Mouse (Mus musculus): ENCODE data around the gene Iars.
"Not testable (repeated sequence)": the region's sequence is repeated elsewhere in the genome, so short reads cannot be mapped to it uniquely, and the experiment has no call there.

Iars gene

DNA sequence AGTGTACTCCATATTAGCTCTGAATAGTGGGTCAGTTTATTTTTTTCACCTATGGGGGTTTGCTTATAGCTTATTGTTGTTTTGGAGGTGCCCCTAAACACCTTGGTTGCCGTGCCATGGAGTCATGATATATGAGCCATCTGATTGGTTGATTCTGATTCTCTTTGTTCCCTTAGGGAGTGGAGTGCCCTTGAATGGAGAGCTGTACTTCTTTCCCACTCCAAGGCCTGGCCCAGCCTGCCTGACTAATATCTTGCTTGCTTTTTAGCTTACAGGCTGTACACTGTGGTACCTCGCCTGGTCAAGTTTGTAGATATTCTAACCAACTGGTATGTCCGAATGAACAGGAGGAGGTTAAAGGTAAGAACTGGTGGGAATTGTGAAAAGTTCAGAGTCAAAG, 37.4 kb downstream of the Iars start:
- intact Hi-C loops (cut with DNase I), result no loop called here

- intact Hi-C loops (cut with DNase I), result no loop called here
Observed at GRCm38 (mm10) chr13:49736430-49736829, 54.5 kb downstream of the Iars start.

DNA sequence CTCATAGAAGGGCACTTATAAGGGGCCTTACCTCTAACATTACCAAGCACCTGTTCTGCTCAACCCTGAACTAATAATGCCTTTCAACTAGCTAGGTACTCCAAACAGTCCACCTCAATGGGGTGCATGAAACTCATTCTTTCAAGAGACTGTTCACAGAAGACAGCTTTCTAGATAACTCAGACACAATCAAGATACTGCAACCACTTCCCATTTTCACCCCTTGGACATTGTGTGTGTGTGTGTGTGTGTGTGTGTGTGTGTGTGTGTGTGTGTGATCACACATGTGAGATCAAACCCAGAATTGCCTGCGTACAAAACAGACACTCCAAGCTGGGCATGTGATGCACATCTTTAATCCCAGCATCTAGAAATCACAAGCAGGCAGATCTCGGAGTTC, 56.1 kb downstream of the Iars start:
- intact Hi-C loops (cut with DNase I), result no loop called here

GRCm38 (mm10) chr13:49741285-49742040, 59.6 kb downstream of the Iars start:
- intact Hi-C loops (cut with DNase I), result no loop called here

DNA sequence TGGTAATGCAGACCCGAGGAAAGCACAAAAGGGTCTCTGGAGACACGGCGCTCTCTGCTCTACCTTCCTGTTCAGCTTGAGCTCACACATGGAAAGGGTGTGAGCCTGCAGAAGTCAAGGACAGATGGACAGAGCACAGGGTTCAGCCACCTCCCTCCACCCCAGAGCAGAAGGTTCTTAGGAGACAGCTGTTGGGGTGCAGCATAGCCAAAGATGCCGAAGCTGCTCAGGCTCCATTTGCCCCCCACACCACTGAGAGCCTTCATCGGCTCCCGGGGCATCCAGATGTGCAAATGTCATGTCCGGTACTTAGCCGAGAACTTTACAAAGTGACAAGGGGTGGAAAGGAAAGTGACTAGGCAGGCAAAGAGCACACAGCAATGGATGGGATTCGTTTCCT, 74.7 kb downstream of the Iars start:
- intact Hi-C loops (cut with DNase I), result no loop called here

DNA sequence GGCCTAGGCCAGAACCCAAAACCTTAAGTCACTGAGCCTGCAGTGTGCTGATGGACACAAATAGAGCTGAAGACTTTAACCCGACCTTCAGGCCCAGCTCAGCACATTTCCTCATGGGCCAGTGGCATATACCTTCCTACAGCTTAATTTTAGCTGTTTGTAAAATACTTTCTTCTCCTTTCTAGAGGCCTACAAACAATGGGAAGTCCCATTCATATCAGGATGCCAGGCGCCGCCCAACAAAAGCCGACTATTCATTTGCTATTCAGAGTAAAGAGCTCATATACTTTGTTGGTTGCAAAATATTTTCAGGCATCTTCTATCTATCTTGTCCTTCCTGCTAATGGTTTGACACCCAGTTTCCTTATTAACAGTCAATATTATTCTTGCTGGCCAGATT, 76.1 kb downstream of the Iars start:
- intact Hi-C loops (cut with DNase I), result no loop called here

DNA sequence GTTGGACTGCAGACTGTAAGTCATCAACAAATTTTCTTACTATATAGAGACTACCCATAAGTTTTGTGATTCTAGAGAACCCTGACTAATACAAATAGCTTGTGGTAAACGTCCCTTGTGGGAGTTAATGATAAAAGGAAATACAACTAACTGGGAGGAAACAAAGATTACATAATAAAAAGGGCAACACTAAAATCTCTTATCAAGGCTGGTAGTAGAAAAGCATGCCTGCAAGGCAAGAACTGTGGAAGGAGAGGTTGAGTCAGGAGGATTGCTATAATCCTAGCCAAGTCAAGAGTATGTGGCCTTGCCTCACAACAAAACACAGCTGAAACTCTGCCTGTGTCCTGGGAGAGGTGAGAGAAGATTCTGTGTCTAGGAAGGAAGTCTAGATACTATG, 78.8 kb downstream of the Iars start:
- intact Hi-C loops (cut with DNase I), result no loop called here

DNA sequence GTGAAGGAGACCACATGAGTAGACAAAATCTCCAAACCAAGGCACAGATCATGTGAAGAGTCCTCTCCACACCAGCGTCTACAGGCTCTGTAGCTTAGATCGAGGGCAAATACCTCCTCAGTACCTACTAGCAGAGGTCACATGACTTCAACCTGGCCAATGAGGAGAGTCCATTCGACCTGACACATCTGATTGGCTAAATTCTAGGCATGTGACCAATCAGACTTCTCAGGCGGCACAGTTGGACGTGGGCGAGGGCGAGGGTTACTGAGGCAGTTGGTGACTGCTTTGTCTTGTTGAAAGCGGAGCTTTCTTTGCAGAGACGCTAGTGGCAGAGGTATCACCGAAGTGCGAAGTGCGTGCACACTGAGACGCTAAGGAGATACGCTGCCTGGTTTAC, 80.3 kb downstream of the Iars start:
- intact Hi-C loops (cut with DNase I), result no loop called here

DNA sequence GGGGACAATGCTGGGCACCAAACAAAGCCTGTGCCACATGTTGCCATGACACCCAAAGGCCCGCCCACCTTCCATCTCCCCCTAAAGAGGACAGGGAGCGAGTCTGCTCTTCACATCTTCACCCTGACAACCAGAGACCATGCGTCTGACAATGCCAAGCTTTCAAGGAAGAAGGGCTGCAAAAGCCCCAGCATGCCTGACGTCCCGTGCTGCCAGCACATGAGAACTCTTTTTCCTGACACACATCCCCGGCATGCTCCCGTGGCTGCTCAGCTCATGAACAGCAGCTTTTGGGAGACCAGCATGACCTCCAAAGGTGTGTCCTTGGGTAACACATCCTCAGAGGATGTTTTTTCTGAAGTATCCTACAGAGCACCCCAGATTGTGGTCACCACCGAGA, 83.4 kb downstream of the Iars start:
- intact Hi-C loops (cut with DNase I), result no loop called here

- intact Hi-C loops (cut with DNase I), result no loop called here
Observed at GRCm38 (mm10) chr13:49766269-49766668, 84.4 kb downstream of the Iars start.

DNA sequence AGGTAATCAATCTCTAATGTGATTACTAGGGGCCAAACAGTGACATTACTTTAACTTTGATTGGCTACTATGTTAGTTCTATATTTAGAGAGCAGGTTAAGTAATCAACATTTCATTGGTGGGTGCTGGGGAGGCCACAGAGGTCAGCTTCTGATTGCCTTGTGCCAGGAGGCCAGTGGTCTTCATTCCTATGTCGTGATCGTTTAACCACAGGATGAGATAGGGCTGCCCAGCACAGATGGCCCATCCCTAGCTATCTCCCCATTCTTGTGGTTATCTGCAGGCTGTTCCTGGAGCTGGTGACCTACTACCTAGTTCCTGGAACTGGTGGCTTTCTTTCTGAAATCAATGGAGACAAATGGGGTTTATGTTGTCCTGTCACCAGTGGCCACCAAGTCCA, 86.1 kb downstream of the Iars start:
- intact Hi-C loops (cut with DNase I), result no loop called here

GRCm38 (mm10) chr13:49769111-49769510, 87.2 kb downstream of the Iars start:
- intact Hi-C loops (cut with DNase I), result no loop called here

- intact Hi-C loops (cut with DNase I), result not testable (repeated sequence)
Observed at GRCm38 (mm10) chr13:49771536-49771935, 89.6 kb downstream of the Iars start.
